Mouse (Mus musculus) adrenal gland, adult (tissue): ENCODE measurements around the gene Cdc42ep3.

Experiments used
- DNase-seq, 2 experiments: peaks; one replicate each; pipeline ENCODE4 v3.0.0; 2022 to 2023; ENCODE audit warnings: low spot score in 1 of 2; ENCODE audit not compliant: inconsistent age in 2 of 2

Gene Cdc42ep3

GRCm38 (mm10) chr17:79345001-79345709, 9.7 kb downstream of the Cdc42ep3 start:
- peak in 1 of 2 experiments; percentile 39 for DNase-seq

- peak in 1 of 2 experiments; percentile 23 for DNase-seq
These were observed 11.5 kb downstream of the Cdc42ep3 start for GRCm38 (mm10) chr17:79343334-79343946.

- peak in 1 of 2 experiments; percentile 36 for DNase-seq
These were observed 12.1 kb downstream of the Cdc42ep3 start for GRCm38 (mm10) chr17:79342639-79343333.

GRCm38 (mm10) chr17:79341946-79342470, 12.9 kb downstream of the Cdc42ep3 start:
- no peak for DNase-seq

- DNase-seq: no peak
These were observed 17.4 kb downstream of the Cdc42ep3 start for GRCm38 (mm10) chr17:79337494-79337893.

- DNase-seq: no peak
These were observed 20.2 kb downstream of the Cdc42ep3 start for GRCm38 (mm10) chr17:79334701-79335100.

GRCm38 (mm10) chr17:79333650-79334049, 21.2 kb downstream of the Cdc42ep3 start:
- peak in 1 of 2 experiments; percentile 12 for DNase-seq

- DNase-seq: no peak
These were observed 22.0 kb downstream of the Cdc42ep3 start for GRCm38 (mm10) chr17:79332864-79333263.

- DNase-seq: no peak
These were observed 24.5 kb downstream of the Cdc42ep3 start for GRCm38 (mm10) chr17:79330397-79330796.

- no peak for DNase-seq
These were observed 28.0 kb downstream of the Cdc42ep3 start for GRCm38 (mm10) chr17:79326868-79327376.

- DNase-seq: no peak
These were observed 37.7 kb downstream of the Cdc42ep3 start for GRCm38 (mm10) chr17:79317085-79317751.

GRCm38 (mm10) chr17:79315415-79316094, 39.3 kb downstream of the Cdc42ep3 start:
- DNase-seq: no peak

- DNase-seq: no peak
These were observed 44.4 kb downstream of the Cdc42ep3 start for GRCm38 (mm10) chr17:79310465-79310864.

GRCm38 (mm10) chr17:79309506-79309905, 45.4 kb downstream of the Cdc42ep3 start:
- DNase-seq: no peak

- no peak for DNase-seq
These were observed 49.2 kb downstream of the Cdc42ep3 start for GRCm38 (mm10) chr17:79305644-79306043.

- DNase-seq: no peak
These were observed 51.0 kb downstream of the Cdc42ep3 start for GRCm38 (mm10) chr17:79303744-79304497.

- no peak for DNase-seq
These were observed 51.7 kb downstream of the Cdc42ep3 start for GRCm38 (mm10) chr17:79303238-79303637.

- no peak for DNase-seq
These were observed 55.0 kb downstream of the Cdc42ep3 start for GRCm38 (mm10) chr17:79299925-79300324.

GRCm38 (mm10) chr17:79298968-79299367, 55.9 kb downstream of the Cdc42ep3 start:
- DNase-seq: no peak

- peak in 1 of 2 experiments; percentile 23 for DNase-seq
These were observed 59.0 kb downstream of the Cdc42ep3 start for GRCm38 (mm10) chr17:79295926-79296325.
